Mouse (Mus musculus) forebrain, embryonic 16.5 days (tissue): ENCODE data around the gene Ckap2. TPM values are rescaled to one million over a fixed set of nuclear protein-coding genes. Genes with fewer than 3 reads are reported as not detected.
"Not testable (repeated sequence)": the region's sequence is repeated elsewhere in the genome, so short reads cannot be mapped to it uniquely, and the experiment has no call there.

Source experiments
- ATAC-seq: fragments of 200-750 bp; cut with Nextera tagmentation; 2 replicates; pipeline ENCODE4 v1.8.0; 2017; ENCODE audit warnings: mild to moderate bottlenecking, moderate library complexity
- H3K27ac ChIP-seq: fragments of 300-500 bp; sonication (generic); 2 replicates; pipeline ENCODE4 v1.5.1; 2014; ENCODE audit warnings: low read length, control low read depth
- H3K27me3 ChIP-seq: fragments of 300-500 bp; sonication (generic); replicated peaks from 2 replicates; pipeline ENCODE4 v1.6.1; 2014; ENCODE audit warnings: low read length; ENCODE audit not compliant: control insufficient read depth, insufficient read depth
- H3K36me3 ChIP-seq: fragments of 300-500 bp; sonication (generic); 2 replicates; pipeline ENCODE4 v1.6.1; 2014; ENCODE audit not compliant: control insufficient read depth, insufficient read depth
- H3K4me1 ChIP-seq: fragments of 300-500 bp; sonication (generic); replicated peaks from 2 replicates; pipeline ENCODE4 v1.6.1; 2014; ENCODE audit warnings: low read length; ENCODE audit not compliant: control insufficient read depth, insufficient read depth
- H3K4me2 ChIP-seq: fragments of 300-500 bp; sonication (generic); 2 replicates; pipeline ENCODE4 v1.6.1; 2014; ENCODE audit warnings: mild to moderate bottlenecking, low read length, control low read depth
- H3K4me3 ChIP-seq: fragments of 300-500 bp; sonication (generic); replicated peaks from 2 replicates; pipeline ENCODE4 v1.5.1; 2014; ENCODE audit warnings: mild to moderate bottlenecking, low read length, control low read depth
- H3K9ac ChIP-seq: fragments of 300-500 bp; sonication (generic); replicated peaks from 2 replicates; pipeline ENCODE4 v1.6.1; 2014; ENCODE audit warnings: low read depth, low read length, control low read depth
- H3K9me3 ChIP-seq: fragments of 300-500 bp; sonication (generic); 2 replicates; pipeline ENCODE4 v1.6.1; 2016; ENCODE audit warnings: low read length; ENCODE audit not compliant: control insufficient read depth
- WGBS: fragments of 180-500 bp; shearing (Covaris S2); extraction: QIAGEN DNeasy Blood & Tissue Kit; methylation state at CpG from one replicate; pipeline ENCODE4 v1.1.7; 2014; 5-methylcytosine and 5-hydroxymethylcytosine counted together
- polyA plus RNA-seq: library from polyadenylated mRNA; unstranded; fragments of >200 nt; fragmentation: Nextera tagmentation; extraction: Ambion mirVana; gene quantifications from 2 replicates; pipeline ENCODE4 v1.2.1, GENCODE M21; 2015

The Ckap2 gene
- polyA plus RNA-seq, 1 experiment from 2014 or later: 24.7 TPM

GRCm38 (mm10) chr8:22136462-22136861, 49.2 kb downstream of the Ckap2 start:
- H3K4me2 ChIP-seq, H3K27me3 ChIP-seq, ATAC-seq, H3K9ac ChIP-seq, H3K4me3 ChIP-seq, H3K36me3 ChIP-seq, H3K4me1 ChIP-seq, H3K9me3 ChIP-seq, H3K27ac ChIP-seq: not testable (repeated sequence)
- WGBS: 74% methylated on average over 9 of the region's 9 CpGs

- Histone ChIP-seq H3K4me2 (no peak overlapping the region), H3K4me3 (no peak overlapping the region), H3K27ac (no peak overlapping the region), H3K9me3 (no peaks in the 10 kb centered on the region), H3K9ac (no peak overlapping the region), H3K4me1 (no peaks in the 10 kb centered on the region), H3K36me3 (no peaks in the 10 kb centered on the region), H3K27me3 (no peaks in the 10 kb centered on the region)
- 75% methylated on average over 5 of the region's 5 CpGs for WGBS
- ATAC-seq: no peak
Measured at GRCm38 (mm10) chr8:22134750-22135135, 50.9 kb downstream of the Ckap2 start.

- no peak overlapping the region for H3K4me3 ChIP-seq
- H3K4me1 ChIP-seq: no peaks in the 10 kb centered on the region
- no peak overlapping the region for H3K9ac ChIP-seq
- no peak for ATAC-seq
- H3K4me2 ChIP-seq: no peak overlapping the region
- no peak overlapping the region for H3K27ac ChIP-seq
- H3K36me3 ChIP-seq: no peaks in the 10 kb centered on the region
- no peaks in the 10 kb centered on the region for H3K27me3 ChIP-seq
- 95% methylated on average over 7 of the region's 7 CpGs for WGBS
- H3K9me3 ChIP-seq: no peaks in the 10 kb centered on the region
Measured at GRCm38 (mm10) chr8:22134078-22134749, 51.4 kb downstream of the Ckap2 start.

GRCm38 (mm10) chr8:22132062-22132461, 53.6 kb downstream of the Ckap2 start:
- H3K9ac ChIP-seq: no peak overlapping the region
- H3K27ac ChIP-seq: no peak overlapping the region
- 90% methylated on average over 12 of the region's 12 CpGs for whole genome bisulfite sequencing
- H3K9me3 ChIP-seq: no peaks in the 10 kb centered on the region
- ATAC-seq: no peak
- no peak overlapping the region for H3K4me2 ChIP-seq
- H3K36me3 ChIP-seq: no peaks in the 10 kb centered on the region; the same call in 1 of the 2 replicates
- no peaks in the 10 kb centered on the region for H3K27me3 ChIP-seq
- no peak overlapping the region for H3K4me3 ChIP-seq
- no peaks in the 10 kb centered on the region for H3K4me1 ChIP-seq

GRCm38 (mm10) chr8:22124220-22125152, 61.1 kb downstream of the Ckap2 start, which contains the start of gene Nek5:
Gene Nek5, minus strand, starts transcription at chr8:22125053.
- Histone ChIP-seq H3K9me3 (no peaks in the 10 kb centered on the region), H3K4me2 (peak within 1 kb of the TSS; percentile 81), H3K9ac (peak within 1 kb of the TSS; percentile 46), H3K27ac (no peak within 1 kb of the TSS), H3K27me3 (no peaks in the 10 kb centered on the region; the same call in 1 of the 2 replicates), H3K4me3 (peak within 1 kb of the TSS; percentile 44), H3K4me1 (peaks cover 6% of the 10 kb centered on the region), H3K36me3 (no peaks in the 10 kb centered on the region; the same call in 1 of the 2 replicates)
- ATAC-seq: peak; percentile 86
- 1% methylated on average over 29 of the region's 29 CpGs for WGBS

Other genes starting within 250 kb of the Ckap2 start
- not detected in 2 replicates for gene Defb35, start 247.5 kb downstream of the Ckap2 start, polyA plus RNA-seq
- not detected in 2 replicates for gene Defb13, start 239.1 kb downstream of the Ckap2 start, polyA plus RNA-seq
- not detected in 2 replicates for gene Fam90a1a, start 227.1 kb downstream of the Ckap2 start, polyA plus RNA-seq
- not detected in 2 replicates for gene Ccdc70, start 216.0 kb downstream of the Ckap2 start, polyA plus RNA-seq
- 1.7 and 1.9 TPM in 2 replicates for gene Atp7b, start 125.5 kb downstream of the Ckap2 start, polyA plus RNA-seq
- 33.6 and 37.8 TPM in 2 replicates for gene Alg11, start 125.1 kb downstream of the Ckap2 start, polyA plus RNA-seq
- gene Nek5, start 60.8 kb downstream of the Ckap2 start, polyA plus RNA-seq: 0.32 and 0.52 TPM in 2 replicates
- gene Nek3, start 19.4 kb downstream of the Ckap2 start, polyA plus RNA-seq: 6.9 and 7.1 TPM in 2 replicates
- 38.7 and 40.9 TPM in 2 replicates for gene Vps36, start 7.0 kb upstream of the Ckap2 start, polyA plus RNA-seq
- gene Thsd1, start 41.5 kb upstream of the Ckap2 start, polyA plus RNA-seq: 6.6 and 9.2 TPM in 2 replicates
- not detected in 2 replicates for gene Tpte, start 97.6 kb upstream of the Ckap2 start, polyA plus RNA-seq
- 8.7 and 11.2 TPM in 2 replicates for gene Slc25a15, start 212.8 kb upstream of the Ckap2 start, polyA plus RNA-seq
- gene Mrps31, start 225.5 kb upstream of the Ckap2 start, polyA plus RNA-seq: 32.5 and 34.1 TPM in 2 replicates